Mouse (Mus musculus) brain, adult 10 weeks (tissue): Measurements from ENCODE around the gene Lgalsl. TPM values are rescaled to one million over a fixed set of nuclear protein-coding genes. Genes with fewer than 3 reads are reported as not detected.

Experiments used
- polyA plus RNA-seq: library from polyadenylated mRNA; stranded (reverse); fragments of 350-450 nt; fragmentation: Illumina TruSeq; extraction: RNeasy Lipid Tissue Mini Kit (QIAGEN cat#74804); gene quantifications from one replicate; pipeline ENCODE4 v1.2.3, GENCODE M21; 2015; ENCODE audit warnings: low read depth, low replicate concordance

The Lgalsl gene
- polyA plus RNA-seq: 79.9 TPM

DNA sequence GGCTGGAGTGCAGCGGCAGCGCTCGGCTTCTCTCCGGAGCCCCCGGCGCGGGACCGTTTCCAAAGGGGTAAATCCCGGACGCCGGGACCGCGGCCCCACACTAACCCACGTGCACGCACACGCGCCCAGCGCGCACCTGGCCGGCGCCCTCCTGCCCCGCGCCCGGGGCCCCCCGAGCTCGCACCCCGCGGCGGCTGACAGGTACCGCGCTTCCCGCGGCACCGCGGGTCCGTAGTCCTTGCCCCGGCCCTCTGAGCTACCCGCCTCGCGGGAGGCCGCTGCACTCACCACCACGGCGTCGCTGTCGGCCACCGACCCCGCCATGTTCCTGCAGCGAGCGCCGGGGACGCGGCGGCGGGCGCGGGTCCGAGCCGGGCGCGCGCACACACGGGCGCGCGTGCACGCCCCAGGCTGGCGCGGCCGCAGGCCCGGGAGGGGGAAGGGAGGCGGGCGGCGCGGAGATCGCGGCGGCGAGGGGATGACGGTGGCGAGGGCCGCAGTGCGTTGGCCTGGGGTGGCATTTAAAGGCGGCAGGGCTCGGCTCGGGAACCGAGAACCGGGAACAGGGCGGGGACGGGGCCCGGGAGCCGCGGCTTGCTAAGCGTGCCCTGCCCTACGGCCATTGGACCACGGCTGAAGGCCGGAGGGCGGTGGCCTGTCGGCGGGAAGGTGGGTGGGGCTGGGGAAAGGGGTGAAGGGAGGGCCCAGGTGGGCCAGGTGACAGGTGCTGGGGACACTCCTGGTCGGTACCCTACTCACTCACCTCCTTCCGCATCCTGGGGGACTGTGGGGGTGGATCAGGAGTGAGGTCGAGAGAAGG is at the start of gene Lgalsl:
Lgalsl (minus strand) TSS at position 371 of the 820 bp plus-strand sequence.

Other genes with a start within 250 kb of the Lgalsl start
- 68.8 TPM for gene Aftph, start 89.5 kb downstream of the Lgalsl start, polyA plus RNA-seq